Mouse (Mus musculus) left cerebral cortex, adult 9 months (tissue): ENCODE data around the gene Acot11.
"Not testable (repeated sequence)": the region's sequence is repeated elsewhere in the genome, so short reads cannot be mapped to it uniquely, and the experiment has no call there.

Experiments
- DNase-seq, 2 experiments: peaks; one replicate each; pipeline ENCODE4 v3.0.0; 2022; ENCODE audit warnings: low spot score in 2 of 2

Acot11 gene

GRCm38 (mm10) chr4:106776998-106777397 is 27.8 kb downstream of the Acot11 start:
- DNase-seq = peak; percentile 55 to 78

- not testable (repeated sequence) for DNase-seq
These were observed 29.0 kb downstream of the Acot11 start for GRCm38 (mm10) chr4:106775767-106776166.

- no peak for DNase-seq
These were observed 32.2 kb downstream of the Acot11 start for GRCm38 (mm10) chr4:106772558-106772957.

- no peak for DNase-seq
These were observed 35.5 kb downstream of the Acot11 start for GRCm38 (mm10) chr4:106769306-106769705.

GRCm38 (mm10) chr4:106764166-106764565 is 40.6 kb downstream of the Acot11 start:
- no peak for DNase-seq

- no peak for DNase-seq
These were observed 53.1 kb downstream of the Acot11 start for GRCm38 (mm10) chr4:106751726-106752125.

GRCm38 (mm10) chr4:106749699-106750098 is 55.1 kb downstream of the Acot11 start:
- DNase-seq = peak; percentile 66 to 87

- DNase-seq = no peak
These were observed 57.7 kb downstream of the Acot11 start for GRCm38 (mm10) chr4:106747001-106747580.

GRCm38 (mm10) chr4:106745862-106746261 is 58.9 kb downstream of the Acot11 start:
- no peak for DNase-seq

GRCm38 (mm10) chr4:106737904-106738303 is 66.9 kb downstream of the Acot11 start:
- DNase-seq = no peak

- not testable (repeated sequence) for DNase-seq
These were observed 67.9 kb downstream of the Acot11 start for GRCm38 (mm10) chr4:106736884-106737283.

GRCm38 (mm10) chr4:106733636-106734035 is 71.2 kb downstream of the Acot11 start, which contains the start of gene Fam151a:
Fam151a (plus strand) TSS chr4:106733889.
- DNase-seq = no peak

GRCm38 (mm10) chr4:106730814-106731213 is 74.0 kb downstream of the Acot11 start, which contains the start of gene Mroh7:
Mroh7 (minus strand) TSS chr4:106730925.
- no peak for DNase-seq

- DNase-seq = no peak
These were observed 84.2 kb downstream of the Acot11 start for GRCm38 (mm10) chr4:106720631-106721030.

GRCm38 (mm10) chr4:106713622-106714021 is 91.2 kb downstream of the Acot11 start:
- no peak for DNase-seq

GRCm38 (mm10) chr4:106708408-106708807 is 96.4 kb downstream of the Acot11 start:
- DNase-seq = peak in 1 of 2 experiments; percentile 84

- peak in 1 of 2 experiments; percentile 5 for DNase-seq
These were observed 96.8 kb downstream of the Acot11 start for GRCm38 (mm10) chr4:106707957-106708356.

GRCm38 (mm10) chr4:106705096-106705665 is 99.6 kb downstream of the Acot11 start:
- DNase-seq = peak in 1 of 2 experiments; percentile 7

GRCm38 (mm10) chr4:106704416-106704815 is 100.4 kb downstream of the Acot11 start:
- peak; percentile 42 to 75 for DNase-seq

GRCm38 (mm10) chr4:106703956-106704355 is 100.8 kb downstream of the Acot11 start:
- DNase-seq = no peak

- peak; percentile 34 to 45 for DNase-seq
These were observed 104.0 kb downstream of the Acot11 start for GRCm38 (mm10) chr4:106700798-106701197.

- DNase-seq = peak in 1 of 2 experiments; percentile 49
These were observed 104.8 kb downstream of the Acot11 start for GRCm38 (mm10) chr4:106699989-106700388.
